Mouse (Mus musculus) kidney, adult 9 months (tissue): ENCODE measurements around the gene Hykk.
"Not testable (repeated sequence)": the region's sequence is repeated elsewhere in the genome, so short reads cannot be mapped to it uniquely, and the experiment has no call there.

ENCODE experiments used
- DNase-seq: peaks from one replicate; pipeline ENCODE4 v3.0.0; 2022

Hykk gene

DNA sequence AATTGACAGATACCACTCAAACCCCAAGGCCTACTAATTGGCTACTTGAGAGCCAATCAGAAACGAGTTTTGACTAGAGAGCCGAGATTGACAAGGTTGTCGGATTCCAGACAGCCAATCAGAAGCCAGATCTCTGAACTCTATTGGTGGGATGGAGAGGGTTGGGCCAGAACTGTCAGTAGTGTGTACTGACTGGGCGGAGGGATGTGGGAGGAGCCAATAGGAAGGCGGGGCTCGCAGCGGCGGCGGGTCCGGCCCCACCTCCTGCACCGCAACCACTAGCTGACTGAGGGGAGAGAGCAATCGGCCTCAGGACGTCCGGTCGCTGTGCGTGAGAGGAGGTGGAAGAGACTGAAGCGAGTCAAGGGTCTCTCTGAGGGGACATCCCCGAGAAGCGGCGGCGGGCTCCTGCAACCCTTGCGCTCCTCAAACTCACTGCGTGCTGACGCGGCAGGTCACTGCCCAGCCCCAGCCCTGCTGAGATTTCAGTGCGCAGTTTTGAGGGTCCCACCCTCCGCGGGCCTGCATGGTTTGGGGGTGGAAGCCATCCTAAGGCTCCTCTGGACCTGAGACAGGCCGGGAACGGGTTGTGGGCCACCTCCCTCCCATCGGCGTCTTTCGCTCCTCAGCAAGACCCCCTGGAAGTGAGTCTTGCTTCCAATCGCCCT, at the start of gene Hykk:
Gene Hykk (plus strand): TSS at position 274 of the 668 bp plus-strand sequence.
- DNase-seq = peak; percentile 98

DNA sequence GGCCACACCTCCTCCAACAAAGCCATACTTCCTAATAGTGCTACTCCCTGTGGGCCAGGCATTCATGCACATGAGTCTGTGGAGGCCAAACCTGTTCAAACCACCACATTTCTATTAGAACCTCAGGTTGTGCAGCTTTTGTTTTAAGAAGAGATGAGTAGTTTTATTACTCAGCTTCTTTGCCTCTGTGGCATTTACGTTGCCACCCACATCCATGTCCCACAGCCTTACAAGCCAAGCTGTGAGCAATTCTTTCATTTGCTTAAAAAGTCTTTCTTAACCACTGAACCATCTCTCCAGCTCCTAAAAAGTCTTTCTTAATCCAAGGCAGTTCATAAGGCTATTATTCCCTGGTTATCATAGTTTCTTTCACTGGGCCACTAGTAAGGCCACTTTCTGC, 38.3 kb upstream of the Hykk start:
- DNase-seq = no peak

GRCm38 (mm10) chr9:54892111-54892510, 25.0 kb upstream of the Hykk start:
- no peak for DNase-seq

GRCm38 (mm10) chr9:54897097-54897496, 20.0 kb upstream of the Hykk start:
- DNase-seq = peak; percentile 43

DNA sequence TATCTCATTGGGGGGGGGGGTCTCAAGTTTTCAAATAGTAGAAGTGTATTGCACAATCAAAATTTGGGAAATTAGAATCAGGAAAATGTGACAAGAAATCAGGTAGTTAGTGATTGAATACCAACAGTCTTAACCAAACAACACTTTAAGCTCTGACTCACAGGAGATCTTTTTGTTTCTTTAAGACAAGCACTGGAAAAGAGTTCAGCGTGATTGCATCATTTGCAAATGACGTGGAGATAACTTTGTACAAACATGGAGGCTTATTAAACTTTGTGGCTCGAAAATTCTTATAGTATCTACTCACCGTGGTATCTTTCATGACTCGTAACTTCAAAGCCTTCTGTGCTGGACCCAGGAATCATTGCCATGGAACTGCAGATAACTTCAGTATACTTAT, 7.6 kb upstream of the Hykk start:
- no peak for DNase-seq

DNA sequence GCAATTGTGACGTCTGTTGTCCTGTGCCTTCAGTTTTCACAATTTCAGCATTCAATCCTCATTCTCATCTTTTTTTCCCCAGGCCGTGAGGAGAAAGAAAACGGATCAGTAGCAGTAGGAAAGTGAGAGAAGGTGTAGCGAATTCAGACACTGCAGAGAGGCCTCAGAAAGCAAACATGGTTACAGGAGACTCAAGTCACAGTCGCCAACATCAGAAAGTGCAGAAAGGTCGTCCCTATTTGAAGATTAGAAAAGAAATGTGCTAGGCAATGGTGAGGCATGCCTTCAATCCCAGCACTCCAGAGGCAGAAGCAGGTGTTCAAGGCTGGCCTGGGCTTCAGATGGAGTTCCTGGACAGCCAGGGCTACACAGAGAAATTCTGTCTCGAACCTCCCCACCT, 1.5 kb upstream of the Hykk start:
- DNase-seq = no peak

DNA sequence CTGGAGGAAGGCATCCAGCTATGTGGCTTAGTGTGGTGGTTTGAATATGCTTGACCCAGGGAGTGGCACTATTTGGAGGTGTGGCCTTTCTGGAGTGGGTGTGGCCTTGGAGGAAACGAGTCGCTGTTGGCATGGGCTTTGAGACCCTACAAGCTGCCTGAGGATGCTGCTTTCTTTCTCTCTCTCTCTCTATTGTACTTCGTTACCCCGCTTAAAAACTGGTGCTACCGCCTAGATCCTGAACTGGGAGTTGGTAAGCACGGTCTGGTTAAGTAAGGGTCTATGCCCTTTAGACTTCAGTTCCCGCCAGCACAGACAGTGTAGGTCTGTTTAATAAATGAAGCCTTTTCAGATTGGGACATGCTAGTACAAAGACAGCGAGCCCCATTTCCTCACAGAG, 682 bp upstream of the Hykk start:
- DNase-seq = peak; percentile 20

DNA sequence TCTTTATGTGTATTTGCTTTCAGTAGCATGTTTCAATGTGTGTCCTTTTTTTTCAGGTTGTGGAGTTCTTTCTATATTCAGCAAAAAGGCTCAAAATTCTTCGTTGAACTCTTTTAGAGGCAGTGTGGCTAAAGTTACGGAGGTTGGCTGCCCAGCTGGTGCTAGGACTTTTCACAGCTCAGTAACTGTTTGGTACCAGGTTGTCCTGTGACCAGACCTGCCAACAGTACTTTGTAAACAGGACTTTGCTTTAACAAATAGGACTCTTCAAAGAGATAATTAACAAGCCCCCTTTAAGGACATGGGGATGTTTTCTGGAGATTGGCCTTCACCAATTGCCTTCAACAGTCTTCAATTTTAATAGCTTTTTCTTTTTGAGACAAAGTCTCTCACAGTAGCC, 1.1 kb downstream of the Hykk start:
- DNase-seq = peak; percentile 80

- DNase-seq = no peak
These were observed 1.7 kb downstream of the Hykk start for GRCm38 (mm10) chr9:54918781-54919180.

DNA sequence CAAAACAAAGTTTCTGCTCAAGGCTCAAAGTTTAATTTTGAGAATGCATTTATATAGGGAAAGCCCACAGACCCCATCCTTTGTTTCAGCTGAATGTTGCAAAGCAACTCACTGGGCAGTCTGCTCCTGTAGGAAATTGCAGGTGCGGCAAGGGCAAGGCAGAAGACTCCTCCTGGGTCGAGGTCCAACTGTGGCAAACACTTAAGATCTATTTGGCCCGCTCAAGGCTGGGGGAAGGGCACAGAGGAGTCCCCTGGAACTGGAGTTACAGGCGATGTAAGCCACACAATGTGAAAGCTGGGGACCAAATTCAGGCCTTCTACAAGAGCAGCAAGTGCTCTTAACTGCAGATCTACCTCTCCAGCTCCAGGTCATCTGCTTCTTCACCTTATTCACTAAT, 2.9 kb downstream of the Hykk start:
- DNase-seq = peak; percentile 80

DNA sequence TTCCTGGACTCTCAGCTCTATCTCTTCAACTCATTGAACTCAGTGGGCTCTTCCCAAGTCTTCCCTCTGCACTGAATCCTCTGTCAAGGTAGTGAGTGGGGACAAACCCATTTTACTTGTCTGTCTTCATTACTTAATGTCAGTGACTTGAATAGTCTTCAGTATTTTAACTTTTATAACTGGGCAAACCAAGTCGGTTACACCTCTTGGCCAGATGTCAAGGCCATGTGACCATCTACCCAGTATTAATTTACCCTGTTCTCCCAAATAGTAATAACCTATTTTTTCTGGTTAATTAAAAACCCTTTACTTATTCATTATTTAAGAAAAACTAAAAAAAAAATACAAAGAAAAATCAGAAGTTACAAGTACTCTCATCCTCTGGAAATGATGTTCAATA, 13.7 kb downstream of the Hykk start:
- peak; percentile 87 for DNase-seq

DNA sequence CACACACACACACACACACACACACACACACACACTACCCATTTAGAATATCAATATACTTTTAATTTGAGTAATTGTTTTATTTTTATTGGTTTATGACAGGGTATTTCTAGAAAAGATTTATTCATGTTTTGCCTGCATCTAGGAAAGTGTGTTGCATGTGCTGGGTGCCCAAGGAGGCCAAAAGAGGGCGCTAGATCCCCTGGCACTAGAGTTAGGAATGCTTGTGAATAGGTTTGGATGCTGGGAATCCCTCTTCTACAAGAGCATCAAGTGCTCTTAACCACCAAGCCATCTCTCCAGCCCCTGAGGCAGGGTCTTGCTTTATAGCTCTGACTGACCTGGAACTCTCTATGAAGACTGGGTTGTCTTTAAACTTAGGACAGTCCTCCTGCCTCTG, 14.7 kb downstream of the Hykk start:
- peak; percentile 53 for DNase-seq

DNA sequence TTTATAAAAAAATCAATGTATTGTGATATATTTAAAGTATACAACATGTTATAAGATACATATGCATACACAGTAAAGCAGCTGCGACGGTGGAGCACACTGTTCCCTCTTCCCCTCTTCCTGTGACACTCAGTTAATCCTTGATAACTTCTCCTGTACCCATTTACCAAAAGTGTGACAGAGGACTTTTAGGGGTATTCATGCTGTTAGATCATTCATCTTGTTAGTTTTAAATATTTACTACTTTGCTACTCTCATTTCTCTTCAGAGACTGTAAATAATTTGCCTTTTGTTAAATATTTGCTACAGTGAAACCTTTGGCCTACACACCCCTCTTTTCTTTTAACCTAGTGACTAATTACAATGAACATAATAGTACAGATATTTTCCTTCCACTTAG, 15.3 kb downstream of the Hykk start:
- DNase-seq = peak; percentile 84

DNA sequence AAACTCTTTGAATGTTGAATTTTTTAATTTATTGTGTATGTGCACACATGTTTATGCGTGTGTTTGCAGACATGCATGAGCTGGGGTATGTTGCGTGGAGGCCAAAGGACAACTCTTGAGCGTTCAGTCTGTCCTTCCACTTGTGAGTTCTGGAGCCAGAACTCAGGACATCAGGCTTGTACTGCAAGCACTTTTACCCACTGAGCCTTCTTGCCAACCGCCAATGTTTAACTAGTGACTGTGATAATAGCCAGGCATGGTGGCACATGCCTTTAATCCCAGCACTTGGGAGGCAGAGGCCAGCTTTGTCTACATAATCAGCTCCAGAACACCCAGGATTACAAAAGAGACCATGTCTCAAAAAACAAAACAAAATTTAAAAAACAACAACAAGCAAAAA, 25.0 kb downstream of the Hykk start:
- DNase-seq = peak; percentile 81

GRCm38 (mm10) chr9:54944467-54944866, 27.4 kb downstream of the Hykk start:
- DNase-seq = peak; percentile 49

DNA sequence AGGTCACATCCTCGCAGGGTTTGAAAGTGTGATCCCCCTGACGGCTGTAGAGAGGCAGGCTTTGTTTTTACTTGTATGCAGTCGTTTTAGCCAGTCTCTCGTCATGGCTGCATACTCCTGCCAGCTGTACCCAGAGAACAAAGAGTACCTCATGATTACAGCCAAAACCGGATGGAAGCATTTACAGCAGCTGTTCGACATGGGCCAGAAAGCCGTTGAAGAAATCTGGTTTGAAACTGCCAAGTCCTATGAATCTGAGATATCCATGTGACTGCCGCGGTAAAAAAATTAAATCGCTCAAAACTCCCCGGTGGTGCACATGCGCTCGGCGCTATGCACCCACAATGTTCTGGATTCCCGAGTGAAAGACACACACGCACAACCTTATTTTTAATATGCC, 29.2 kb downstream of the Hykk start:
- DNase-seq = no peak

- DNase-seq = no peak
These were observed 32.4 kb downstream of the Hykk start for GRCm38 (mm10) chr9:54949465-54949864.

- DNase-seq = not testable (repeated sequence)
These were observed 33.1 kb downstream of the Hykk start for GRCm38 (mm10) chr9:54950162-54950561.

DNA sequence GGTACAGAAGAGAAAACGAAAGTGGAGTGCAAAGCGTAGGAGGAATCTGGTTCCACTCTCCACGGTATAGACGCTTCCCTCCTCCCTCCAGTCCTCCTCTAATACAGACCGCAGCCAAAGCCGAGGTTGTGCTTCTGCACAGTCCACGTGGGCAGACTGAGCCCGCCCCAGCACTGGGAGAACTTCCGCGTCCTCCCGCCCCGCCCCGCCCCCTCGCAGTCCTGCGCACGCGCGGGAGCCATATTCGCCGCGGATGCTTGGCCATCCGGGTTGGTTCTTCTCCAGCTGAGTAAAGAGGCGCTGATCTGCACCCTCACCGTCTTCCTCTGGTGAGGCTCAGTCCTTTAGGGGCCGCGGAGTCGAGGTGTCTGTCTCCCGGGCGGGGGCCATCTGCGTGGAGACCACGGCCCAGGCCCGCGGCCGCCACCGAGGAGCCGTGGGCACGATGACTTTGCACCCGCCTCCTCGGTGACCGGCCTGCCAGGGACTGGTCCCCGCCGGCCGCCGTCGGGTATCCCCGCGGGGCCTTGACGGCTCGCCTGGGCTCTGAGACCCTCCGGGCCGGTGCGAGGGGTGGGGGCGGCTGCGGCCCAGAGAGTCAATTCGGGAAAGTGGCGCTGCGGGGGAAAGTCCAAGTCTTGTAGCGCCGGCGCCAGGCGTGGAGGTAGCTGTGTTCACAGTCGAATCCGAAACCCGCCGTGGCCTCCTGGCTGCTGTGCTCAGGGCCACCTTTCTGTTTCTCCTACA, 33.7 kb downstream of the Hykk start, which contains the start of the genes Psma4 and AY074887:
Gene Psma4 (plus strand): TSS at position 216 of the 747 bp plus-strand sequence.
Gene AY074887 (minus strand): TSS at position 424 of the 747 bp plus-strand sequence.
- peak; percentile 90 for DNase-seq

DNA sequence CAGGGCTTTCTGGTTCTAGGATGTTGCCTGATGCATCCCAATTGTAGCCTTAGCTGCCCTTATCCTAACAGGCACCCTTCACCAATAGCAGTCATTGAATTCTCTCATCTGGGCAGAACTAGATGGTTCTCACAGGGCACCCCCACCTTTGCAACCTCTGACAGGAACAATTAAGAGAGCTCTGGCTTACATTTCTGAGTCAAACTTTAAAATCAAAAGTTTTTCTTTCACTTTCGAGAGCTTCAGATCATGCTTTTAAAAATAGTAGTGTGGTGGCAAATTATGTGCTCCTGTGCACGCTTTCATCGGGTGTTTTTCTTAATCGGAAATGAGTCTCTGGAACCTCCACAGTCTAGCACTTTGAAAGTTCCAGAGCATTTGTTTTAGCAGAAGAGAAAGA, 44.0 kb downstream of the Hykk start:
- no peak for DNase-seq

DNA sequence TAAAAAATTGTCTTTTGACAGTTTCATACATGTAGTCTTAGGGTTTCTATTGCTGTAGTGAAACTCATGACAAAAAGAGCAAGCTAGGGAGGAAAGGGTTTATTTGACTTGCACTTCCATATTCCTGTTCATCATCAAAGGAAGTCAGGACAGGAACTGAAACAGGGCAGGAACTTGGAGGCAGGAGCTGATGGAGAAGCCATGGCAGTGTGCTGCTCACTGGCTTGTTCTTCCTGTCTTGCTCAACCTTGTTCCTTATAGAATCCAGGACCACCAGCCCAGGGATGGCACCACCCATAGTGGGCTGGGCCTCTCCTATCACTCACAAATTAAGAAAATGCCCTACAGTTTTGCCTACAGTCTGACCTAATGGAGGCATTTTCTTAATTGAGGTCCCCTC, 46.6 kb downstream of the Hykk start:
- DNase-seq = no peak

DNA sequence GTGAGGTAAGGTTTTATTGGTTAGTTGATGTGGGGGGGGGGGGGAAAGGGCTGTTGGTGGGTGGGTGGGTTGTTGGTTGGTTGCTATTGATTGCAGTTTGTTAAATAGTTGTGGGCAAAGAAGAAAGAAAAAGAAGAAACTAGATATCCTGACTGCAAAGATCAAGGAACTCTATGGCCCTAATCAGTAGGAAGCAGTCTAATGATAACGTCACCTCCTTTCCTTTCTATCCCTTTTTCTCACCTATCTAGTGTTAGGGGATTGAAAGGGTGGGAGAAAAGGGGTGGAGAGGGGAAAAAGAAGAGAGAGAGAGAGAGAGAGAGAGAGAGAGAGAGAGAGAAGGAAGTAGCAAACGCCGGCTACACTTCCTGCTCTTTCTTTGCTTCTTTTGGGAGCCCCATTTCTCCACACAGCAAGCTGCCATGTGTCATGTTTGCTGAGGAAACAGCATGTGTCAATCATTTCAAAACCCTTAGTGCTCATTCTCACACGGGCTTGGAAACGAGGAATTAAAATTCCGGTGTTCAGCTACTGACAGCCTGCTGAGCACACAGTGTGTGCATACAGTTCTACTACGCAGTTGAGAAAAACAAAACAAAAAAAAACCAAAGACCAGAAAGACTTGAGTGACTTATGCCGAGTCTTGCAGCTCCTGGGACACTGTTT, 53.0 kb downstream of the Hykk start:
- DNase-seq = no peak

DNA sequence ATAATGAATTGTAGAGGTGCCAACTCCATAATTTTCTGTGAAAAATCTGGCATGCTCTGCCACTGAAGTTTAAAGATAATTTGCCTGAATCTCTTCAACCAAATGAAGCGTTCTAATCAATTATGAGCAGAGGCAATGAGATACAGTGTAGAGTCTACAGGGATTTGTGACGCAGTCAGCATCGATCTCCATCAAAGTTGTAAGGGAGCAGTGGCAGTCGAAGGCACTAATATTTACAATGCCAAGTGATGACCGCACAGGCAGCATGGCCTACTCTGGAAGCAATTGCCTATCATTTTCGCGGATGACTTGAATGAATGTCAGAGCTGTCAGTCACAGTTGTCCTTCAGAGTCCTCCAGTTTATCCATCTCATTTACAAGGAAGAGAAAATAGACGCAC, 63.6 kb downstream of the Hykk start, which contains the start of gene Chrna5:
Gene Chrna5 (plus strand): TSS at position 207 of the 400 bp plus-strand sequence.
- no peak for DNase-seq
